Mouse (Mus musculus) olfactory bulb, adult 2 months (tissue): ENCODE measurements around the gene Tmigd1.

Experiments
- CTCF ChIP-seq: fragments of 200-500 bp; IDR thresholded peaks from 2 replicates; pipeline ENCODE4 v1.5.1; 2012; ENCODE audit warnings: low read depth, mild to moderate bottlenecking, low read length, moderate library complexity; ENCODE audit not compliant: insufficient read depth
- POLR2A ChIP-seq: fragments of 200-500 bp; IDR thresholded peaks from 2 replicates; pipeline ENCODE4 v1.6.1; 2012; ENCODE audit warnings: mild to moderate bottlenecking, low read depth, low read length, moderate library complexity; ENCODE audit not compliant: insufficient read depth

DNA sequence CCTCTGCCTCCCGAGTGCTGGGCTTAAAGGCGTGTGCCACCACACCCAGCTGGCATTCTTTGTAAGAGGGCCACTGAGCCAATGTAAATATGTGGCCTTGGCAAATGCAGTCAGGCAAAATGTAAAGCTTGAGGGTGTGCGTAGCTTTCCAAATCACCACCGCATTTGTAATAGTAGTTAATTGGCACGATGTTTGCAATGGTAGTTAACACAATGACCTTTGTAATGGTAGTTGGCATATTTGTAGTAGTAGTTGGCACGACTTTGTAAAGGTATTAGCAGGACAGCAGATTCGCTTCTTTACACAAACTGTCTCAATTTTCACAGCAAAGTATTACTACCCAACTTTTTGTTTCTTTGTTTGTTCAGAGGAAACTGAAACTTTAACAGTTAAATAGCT, 6.7 kb downstream of the Tmigd1 start:
- no peak for TF ChIP-seq POLR2A
- no peak for TF ChIP-seq CTCF
